Mouse (Mus musculus): ENCODE results near the gene Pon3.
A peak's percentile ranks its signal among the peaks of the same experiment; 100 is the strongest.
"Not testable (repeated sequence)": the region's sequence is repeated elsewhere in the genome, so short reads cannot be mapped to it uniquely, and the experiment has no call there.

The Pon3 gene

DNA sequence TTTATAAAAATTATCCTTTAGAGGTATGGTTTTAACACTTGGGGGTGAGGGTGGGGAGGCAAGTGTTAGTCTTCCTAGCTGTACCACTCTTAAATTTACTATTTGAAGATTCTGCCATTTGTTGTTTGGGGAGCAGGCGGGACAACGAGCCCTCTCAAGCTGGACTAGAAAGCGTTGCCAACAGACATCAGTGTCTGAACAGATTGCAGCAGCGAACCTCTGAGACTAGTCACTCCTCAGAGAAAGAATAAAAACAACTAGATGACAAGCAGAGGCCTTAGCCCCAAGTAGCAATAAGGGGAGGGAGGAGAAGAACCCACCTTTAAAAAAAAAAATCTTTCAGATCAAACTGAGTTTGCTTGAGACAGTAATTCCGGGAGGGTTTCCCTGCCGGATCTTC is 795 bp downstream of the Pon3 start:
- DNase-seq (ENCODE audit: extremely low read depth, low read depth, low spot score) = no peak

DNA sequence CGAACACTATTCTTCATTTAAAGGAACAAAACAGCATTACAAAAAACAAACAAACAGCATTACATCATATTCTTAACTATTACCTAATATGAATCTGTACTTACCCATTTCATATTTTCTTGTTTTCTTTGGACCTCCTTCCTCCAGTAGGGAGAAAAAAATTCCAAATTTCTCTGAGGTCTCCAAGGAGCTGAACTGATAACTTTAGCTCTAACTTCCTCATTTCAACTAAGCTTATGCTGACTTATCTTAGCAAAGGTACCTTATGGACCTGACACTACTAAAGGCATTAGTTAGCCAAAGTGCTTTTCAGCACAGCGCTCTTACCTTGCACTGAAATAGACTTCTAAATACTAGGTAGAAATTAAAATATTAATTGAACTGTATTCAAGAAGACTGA is 1.2 kb downstream of the Pon3 start:
- no peak for DNase-seq (ENCODE audit: extremely low read depth, low read depth, low spot score)

DNA sequence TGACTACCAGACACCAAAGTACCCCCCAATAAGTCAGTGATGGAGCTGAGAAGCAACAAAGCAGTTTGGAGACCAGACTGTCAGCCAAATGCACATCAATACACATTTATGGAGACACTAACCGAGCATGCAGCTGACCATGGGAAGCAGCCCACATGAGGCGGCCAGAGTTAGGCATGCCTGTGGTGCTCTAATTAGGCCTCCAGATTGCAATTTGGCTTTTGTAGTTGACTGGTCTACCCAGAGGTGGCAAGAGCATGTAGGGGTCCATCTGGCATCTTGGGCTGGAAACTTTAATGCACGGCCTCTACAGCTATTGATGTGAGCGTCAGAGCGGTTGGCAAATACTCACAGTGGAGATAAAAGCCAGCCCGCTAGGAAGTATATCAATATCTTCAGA is 10.2 kb downstream of the Pon3 start:
- DNase-seq (ENCODE audit: extremely low read depth, low read depth, low spot score) = no peak

DNA sequence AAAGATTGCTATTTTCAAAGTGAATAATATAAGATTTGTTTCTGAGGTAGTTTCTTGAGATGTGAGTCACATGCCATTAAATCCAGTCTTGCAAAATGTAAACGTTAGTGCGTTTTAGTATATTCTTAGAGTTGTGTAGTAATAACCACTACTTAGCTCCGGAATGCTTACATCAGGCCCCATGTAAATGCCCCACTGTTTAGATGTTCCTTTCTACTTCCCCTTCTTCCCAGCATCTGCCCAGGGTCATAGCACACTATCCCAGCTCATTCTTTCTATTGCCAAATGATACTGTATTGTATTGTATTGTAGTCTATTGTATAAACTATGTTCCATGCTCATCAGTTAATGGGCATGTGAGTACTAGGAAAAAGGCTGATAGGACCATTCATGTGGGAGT is 17.3 kb downstream of the Pon3 start:
- DNase-seq (ENCODE audit: extremely low read depth, low read depth, low spot score) = no peak

DNA sequence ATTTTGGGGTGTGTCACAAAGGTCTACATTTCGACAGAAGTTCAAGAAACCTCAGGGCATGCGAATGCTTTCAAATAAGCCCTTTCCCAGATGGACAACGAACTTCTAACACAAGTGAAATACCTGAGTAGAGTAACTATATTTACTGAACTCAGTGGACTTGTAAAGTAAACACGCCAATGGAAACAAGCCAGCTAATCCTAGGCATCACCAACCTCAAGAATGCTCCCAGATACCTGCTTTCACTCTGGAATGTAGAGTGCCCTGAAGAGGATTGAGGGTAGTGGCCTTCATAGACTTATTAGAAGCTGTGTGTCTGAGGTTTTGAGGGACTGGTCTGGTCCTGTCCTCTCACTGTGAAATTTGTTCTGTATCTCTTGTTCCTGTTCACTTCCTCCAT is 18.6 kb downstream of the Pon3 start:
- no peak for DNase-seq (ENCODE audit: extremely low read depth, low read depth, low spot score)

DNA sequence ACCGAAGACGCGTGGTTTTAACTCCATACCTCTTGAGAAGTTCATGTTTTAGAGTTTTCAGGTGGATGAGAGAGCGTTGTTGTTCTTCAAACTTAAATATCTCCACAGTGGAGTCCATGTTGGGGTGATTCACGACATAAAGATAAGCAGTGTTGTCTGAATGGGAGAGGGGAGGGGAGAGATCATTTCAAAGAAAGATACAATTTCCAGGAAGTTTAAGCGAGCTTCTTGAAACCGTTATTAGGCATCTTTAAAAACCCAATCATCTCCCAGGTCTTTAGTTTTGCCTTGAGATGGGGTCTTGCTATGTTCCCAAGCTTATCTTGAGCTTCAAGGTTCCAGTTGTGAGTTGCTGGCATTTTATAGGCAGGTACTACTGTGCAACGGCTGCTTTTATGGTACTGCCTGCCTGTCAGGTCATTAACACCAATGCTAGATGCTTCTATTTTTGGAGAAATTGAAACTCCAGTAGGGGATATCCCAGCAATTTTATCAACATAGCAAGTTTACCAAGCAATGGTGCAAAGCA is 19.2 kb downstream of the Pon3 start:
- no peak for DNase-seq (ENCODE audit: extremely low read depth, low read depth, low spot score)

DNA sequence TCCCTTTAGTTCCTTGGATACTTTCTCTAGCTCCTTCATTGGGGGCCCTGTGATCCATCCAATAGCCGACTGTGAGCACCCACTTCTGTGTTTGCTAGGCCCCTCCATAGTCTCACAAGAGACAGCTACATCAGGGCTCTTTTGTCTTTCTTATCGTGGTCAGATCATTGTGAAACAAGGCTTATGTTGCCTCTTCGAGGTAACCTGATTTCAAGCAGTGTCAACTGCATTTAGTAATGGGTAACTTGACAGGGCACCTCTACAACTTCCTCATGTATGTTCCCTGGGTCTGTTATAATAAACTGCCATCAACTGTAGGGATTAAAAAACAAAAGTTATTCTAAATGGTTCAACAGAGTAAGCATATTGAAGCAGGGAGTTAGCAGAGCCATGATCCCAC is 21.5 kb downstream of the Pon3 start:
- no peak for DNase-seq (ENCODE audit: extremely low read depth, low read depth, low spot score)

DNA sequence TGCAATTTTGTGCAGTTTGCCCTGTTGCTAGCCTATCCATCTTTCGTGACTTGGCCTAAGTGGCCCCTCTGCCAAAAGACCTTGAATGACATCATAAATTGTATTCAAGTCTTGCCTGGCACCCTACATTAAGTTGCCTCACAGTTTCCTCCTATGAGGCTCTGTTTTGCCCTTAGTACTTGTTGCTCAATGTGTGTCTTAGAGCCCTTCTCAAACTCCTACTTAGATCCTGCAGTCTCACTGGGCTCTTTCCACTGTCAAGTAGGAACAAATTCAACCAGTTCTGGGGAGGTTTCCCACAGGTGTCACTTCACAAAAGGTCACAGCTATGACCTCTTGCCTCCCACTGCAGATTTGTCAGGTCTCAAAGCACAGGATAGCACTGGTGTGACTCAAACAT is 22.3 kb downstream of the Pon3 start:
- DNase-seq (ENCODE audit: extremely low read depth, low read depth, low spot score) = peak; percentile 95

DNA sequence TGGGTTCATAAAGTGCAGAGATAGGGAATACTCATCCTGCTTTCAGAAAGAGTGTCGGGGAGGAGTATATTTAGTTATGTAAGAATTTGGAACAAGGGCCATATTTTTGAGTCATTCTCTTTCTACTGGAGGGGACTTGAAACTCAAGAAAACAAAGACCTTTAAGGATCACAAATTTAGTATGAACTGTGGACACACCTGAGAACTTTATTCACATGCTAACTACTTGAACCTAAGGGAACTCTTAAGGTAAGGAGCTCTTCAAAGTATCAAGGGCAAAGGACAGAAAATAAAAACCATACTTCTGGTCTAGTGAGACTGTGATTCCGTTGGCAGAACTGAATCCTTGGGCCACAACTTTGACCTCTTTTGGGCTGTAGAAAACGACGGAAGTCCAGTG is 24.1 kb downstream of the Pon3 start:
- no peak for DNase-seq (ENCODE audit: extremely low read depth, low read depth, low spot score)

DNA sequence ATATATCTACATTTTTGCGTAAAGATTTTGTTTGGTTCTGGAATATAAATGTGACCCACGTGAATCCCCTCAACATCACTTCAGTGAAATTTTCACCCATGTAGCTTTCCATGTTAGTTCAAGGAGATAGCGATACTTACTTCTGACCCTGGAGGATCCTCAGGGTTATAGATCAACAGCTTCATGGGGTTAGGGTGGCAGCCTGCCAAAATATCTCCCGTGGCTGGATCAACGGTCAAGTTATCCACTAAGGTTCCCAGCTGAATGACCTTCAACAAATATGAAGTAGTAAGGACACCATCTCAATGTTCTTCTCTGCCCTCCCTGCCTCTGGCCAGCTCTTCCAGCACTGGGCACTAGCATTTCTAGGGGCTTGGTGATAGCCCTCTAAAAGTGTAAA is 25.8 kb downstream of the Pon3 start:
- DNase-seq (ENCODE audit: extremely low read depth, low read depth, low spot score) = no peak

DNA sequence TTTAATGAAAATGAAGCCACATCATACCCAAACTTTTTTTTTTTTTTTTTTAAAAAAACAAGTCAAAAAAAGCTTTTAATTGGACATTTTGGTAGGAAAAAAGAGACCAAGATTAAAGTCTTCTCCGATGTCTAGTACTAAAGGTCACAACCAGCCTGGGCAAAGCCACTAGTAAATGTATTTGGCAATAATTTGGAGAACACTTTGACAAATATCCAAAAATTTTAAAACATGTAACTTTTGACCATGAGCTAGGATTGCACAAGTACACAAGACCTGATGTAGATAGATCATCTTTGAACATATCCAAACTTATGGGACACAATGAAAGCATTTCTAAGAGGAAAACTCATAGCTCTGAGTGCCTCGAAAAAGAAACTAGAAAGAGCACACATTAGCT is 32.5 kb downstream of the Pon3 start:
- DNase-seq (ENCODE audit: extremely low read depth, low read depth, low spot score) = not testable (repeated sequence)

DNA sequence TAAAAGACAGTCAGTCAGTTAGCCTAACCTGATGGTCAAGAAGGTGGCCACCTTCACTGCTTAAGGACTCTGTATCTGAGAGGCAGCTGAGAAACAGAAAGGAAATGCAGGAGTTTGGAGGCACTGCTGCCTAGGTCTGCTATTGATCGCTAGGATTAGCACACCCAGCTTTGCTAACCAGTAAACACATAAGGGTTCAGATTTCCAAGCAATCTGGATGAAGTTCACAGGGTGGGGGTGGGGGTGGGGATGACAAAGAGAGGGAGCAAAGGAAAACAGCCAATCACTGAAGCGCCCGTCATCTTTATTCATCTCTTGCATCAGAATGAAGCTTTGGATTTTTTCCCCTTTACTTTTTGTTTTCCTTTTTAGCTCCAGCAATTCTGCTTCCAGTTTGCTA is 34.0 kb downstream of the Pon3 start:
- DNase-seq (ENCODE audit: extremely low read depth, low read depth, low spot score) = no peak

DNA sequence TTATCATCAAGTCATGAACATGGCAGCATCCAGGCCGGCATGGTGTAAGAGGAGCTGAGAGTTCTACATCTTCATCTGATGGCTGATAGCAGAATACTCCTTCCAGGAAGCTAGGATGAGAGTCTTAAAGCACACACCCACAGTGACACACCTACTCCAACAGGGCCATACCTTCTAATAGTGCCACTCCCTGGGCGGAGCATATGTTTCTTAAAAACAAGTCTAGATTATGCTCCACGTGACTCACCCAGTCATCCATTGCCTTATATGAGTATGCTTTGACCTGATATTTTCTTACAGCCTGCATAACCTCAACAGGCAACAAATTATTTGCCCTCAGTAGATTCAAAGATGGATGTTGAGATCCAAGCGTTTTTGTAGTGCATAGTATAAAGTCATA is 37.9 kb downstream of the Pon3 start:
- no peak for DNase-seq (ENCODE audit: extremely low read depth, low read depth, low spot score)

DNA sequence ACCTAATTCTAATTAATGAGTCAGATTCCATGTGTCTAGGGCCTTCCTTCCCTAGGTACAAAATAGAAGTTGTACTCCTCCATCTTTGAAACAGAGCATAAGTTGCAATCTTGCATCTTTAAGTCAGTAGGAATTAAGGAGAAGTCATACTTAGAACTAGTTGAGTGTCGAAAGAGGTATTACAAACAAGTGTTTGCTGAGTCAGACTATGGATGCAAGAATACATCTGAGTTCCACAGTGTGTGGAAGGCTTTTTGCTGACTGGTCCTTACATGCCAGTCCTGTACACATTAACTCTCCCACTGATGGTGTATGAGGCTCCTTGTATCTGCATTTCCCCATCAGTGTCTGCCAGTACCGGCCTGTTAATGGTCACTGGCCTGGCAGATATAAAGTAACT is 48.3 kb downstream of the Pon3 start:
- no peak for DNase-seq (ENCODE audit: extremely low read depth, low read depth, low spot score)

DNA sequence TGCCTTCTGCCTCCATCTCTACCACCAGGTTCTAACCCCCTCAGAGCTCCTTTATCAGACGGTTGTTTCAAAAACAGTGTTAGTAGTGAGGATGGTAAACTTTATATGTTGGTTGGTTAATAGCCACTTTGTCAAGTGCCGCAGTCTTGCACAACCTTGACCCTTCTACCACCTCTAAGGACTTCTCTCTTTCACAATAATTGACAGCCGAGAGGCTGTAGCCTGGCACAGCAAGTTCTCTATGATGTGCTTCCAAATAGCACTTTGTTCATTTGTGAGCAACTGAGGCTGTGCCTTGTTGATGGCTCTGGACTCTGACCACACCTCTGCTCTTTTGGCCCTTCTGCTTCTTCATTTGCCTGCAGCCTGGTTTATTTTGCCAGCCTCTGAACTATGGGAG is 56.2 kb downstream of the Pon3 start:
- DNase-seq (ENCODE audit: extremely low read depth, low read depth, low spot score) = peak; percentile 74

DNA sequence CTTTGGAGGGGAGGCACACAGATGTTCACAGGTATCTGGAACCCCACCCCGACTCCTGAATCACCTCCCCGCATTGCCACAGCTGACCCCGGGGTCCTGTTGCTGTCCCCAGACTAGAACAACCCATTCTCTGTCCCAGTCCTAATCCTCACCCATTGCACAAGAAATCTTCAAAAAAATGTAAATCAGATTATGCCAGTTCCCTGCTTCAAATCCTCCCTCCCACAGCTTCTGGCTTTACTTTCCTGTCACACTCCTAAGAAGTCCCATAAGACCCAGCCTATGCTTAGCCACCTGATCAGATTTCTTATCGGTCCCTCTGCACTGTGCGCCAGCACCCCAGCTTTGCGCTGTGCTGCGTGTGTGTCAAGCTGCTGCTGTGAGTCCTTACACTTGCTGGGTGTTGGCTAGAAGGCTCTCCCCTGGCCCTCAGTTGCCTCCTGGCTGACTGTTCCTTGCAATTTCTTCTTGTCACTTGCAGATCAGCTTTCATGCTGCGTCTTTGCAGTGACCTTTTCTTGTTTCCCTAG is 56.6 kb downstream of the Pon3 start:
- DNase-seq (ENCODE audit: extremely low read depth, low read depth, low spot score) = peak; percentile 94

DNA sequence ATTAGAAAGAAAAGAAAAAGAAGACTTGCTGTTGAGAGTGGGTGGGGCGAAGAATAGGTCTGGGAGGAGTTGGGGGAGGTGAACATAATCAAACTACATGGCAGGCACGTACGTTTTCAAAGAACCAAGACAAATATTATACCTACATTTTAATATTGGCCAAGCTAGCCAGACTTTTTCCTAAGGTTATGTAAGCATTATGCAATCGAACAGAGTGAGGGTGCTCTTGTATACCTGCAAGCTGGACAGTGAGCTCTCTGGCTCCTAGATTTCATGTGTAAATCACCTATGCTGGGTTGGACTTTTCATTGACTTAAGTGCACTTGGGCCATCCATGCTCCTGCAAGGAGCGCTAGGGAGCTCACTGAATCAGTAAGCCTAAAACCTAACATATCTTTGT is 57.5 kb downstream of the Pon3 start:
- DNase-seq (ENCODE audit: extremely low read depth, low read depth, low spot score) = peak; percentile 69

DNA sequence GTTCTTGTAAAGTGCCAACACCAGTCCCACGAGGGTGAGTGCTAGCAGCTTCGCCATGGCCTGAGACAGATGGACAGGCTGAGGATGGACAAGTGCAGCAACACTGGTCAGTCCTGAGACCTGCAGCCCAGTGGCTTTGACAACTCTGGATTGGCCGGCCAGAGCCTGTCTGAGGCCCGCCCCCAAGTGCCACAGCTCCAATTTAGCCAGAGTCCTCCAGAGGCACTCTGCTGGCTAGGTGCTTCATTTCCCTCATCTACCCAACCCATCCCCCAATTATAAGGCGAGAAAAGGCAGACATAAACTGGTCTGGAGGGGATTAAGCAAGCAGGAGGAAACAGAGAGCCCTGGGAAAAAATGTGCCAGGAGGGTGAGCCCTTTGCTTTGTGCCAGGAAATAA is 62.4 kb downstream of the Pon3 start, which contains the start of gene Pon1:
Pon1 (minus strand) TSS at position 254 of the 400 bp plus-strand sequence.
- no peak for DNase-seq (ENCODE audit: extremely low read depth, low read depth, low spot score)

DNA sequence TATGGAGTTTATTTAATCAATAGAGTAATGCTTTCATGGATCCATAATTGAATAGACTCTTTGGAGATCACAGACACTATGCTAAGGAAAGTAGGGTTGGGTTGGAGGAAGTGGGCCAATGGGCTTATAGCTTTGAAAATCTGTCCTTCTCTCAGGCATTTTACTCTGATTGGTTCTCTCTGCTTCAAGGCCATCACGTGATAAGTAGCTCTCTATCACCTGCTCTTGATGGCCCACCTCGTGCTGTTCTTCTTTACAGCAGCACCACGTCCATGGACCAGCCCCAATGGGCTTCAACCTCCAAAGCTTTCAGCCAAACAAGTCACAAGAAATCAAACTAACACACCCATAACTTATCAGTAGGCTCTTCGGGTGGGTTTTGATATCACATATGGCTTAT is 65.3 kb downstream of the Pon3 start:
- no peak for DNase-seq (ENCODE audit: extremely low read depth, low read depth, low spot score)

DNA sequence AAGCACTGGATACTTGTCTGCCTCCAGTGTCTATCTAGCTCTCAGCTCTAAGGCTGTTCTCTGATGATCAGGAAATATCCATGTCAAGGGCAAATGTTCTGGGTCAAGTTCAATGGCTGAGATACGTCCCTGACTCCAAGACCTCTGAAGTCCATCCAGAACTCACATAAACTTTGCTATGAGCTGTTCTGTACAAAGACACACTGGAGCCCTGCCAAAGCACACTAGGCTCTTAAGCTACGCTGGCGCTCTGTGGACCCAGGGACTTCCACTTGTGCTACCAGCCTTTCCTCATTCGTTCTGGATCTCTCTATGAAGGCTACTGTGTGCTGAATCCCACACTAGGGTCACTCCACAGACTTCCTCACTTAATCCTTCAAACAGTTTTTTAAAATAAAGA is 66.6 kb downstream of the Pon3 start:
- DNase-seq (ENCODE audit: extremely low read depth, low read depth, low spot score) = no peak

DNA sequence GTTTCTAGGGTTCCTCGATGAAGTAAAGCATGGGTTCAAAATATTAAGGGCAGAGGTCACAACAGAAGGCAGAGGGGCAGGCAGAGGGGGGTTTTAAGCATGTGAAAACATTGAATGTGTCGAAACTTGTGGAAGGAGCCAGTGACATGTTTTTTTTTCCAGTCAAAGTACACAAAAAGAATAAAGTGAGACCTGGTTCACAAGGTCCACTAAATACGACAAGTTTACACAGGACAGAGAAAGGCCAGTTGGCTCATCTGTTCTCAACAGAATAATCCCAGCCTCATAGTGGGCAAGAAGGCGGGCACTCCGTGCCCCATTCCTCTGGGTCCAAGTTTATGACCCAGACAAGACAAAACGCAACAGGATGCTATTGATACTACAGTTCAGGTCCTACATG is 67.1 kb downstream of the Pon3 start:
- DNase-seq (ENCODE audit: extremely low read depth, low read depth, low spot score) = no peak

DNA sequence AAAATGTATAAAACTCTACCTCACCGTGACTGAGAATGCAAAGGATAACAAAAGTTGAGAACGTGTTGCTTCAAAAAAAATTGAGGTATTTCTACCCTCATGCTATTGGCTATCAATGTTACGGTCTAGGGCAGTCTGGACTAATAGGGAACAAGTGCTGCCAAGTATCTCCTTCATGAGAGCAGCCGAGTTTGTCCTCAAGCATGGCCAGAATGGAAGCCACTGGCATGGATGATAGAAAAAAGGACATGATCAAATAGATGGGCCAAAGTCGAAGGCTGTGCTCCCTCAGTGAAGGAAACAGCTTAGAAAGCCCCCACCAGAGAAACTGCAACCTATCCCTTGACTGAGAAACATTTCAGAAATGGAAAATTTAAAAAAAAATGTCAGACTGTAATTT is 68.0 kb downstream of the Pon3 start:
- DNase-seq (ENCODE audit: extremely low read depth, low read depth, low spot score) = no peak

DNA sequence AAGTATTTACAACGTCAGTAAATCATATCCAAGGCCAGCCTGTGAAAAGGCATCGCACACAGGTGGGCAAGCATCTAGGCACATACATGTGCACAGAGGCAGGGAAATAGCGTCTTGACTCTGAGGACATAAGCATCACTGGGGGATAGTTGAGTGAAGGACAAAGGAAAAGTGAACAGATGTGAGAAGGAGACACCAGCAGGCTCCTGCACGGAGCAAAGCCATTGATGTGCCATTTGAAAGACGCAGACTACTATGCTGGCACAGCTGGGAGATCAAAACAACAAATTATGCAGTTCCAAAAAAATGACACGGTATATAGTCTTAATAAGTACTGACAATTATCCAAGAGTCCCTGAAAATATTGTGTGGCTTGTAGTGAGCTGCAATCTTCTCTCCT is 68.5 kb downstream of the Pon3 start:
- no peak for DNase-seq (ENCODE audit: extremely low read depth, low read depth, low spot score)

All from fat pad, adult 2 months (tissue).